Mouse (Mus musculus) embryonic fibroblast, embryonic 13.5 days (primary cell): ENCODE data around the gene Hist1h3f.

Source experiments
- CTCF ChIP-seq: IDR thresholded peaks from 2 replicates; pipeline ENCODE4 v1.5.1; 2011; ENCODE audit warnings: mild to moderate bottlenecking, control low read depth, low read length, moderate library complexity, borderline replicate concordance; ENCODE audit not compliant: insufficient read depth
- POLR2A ChIP-seq: IDR thresholded peaks from 2 replicates; pipeline ENCODE4 v1.6.1; 2011; ENCODE audit warnings: low read depth, mild to moderate bottlenecking, control low read depth, low read length, moderate library complexity

- TF ChIP-seq CTCF (no peak), POLR2A (no peak)
Observed at GRCm38 (mm10) chr13:23518885-23519284, 25.0 kb upstream of the Hist1h3f start.
